Mouse (Mus musculus): ENCODE data around the gene Mucl2. TPM values are rescaled to one million over a fixed set of nuclear protein-coding genes. Genes with fewer than 3 reads are reported as not detected.
"Not testable (repeated sequence)": the region's sequence is repeated elsewhere in the genome, so short reads cannot be mapped to it uniquely, and the experiment has no call there.

The Mucl2 gene
- polyA plus RNA-seq (2016; fragmentation: Nextera tagmentation; extraction: Ambion mirVana), result not detected in 2 replicates

DNA sequence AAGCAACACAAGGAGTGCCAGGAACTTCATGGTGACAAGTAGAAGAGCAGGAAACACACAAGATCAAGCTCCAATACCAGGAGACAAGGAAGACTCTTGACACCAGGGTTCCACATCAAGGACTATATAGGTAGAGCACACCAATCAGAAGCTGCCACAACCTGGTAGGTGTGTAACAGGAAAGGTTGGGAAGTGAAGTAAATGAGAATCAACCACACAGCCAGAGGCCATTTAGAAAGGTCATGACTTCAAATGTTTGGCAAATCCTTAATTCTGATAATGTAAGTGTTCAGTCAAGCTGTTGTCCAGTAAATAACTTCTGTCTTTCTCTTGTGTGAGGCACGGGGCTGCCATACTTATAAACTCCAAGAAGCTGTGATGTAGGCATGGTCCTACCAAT lies at the start of gene Mucl2:
Gene Mucl2, minus strand, starts transcription at position 101 of the 400 bp plus-strand sequence.
- WGBS, result 86% methylated on average over 1 of the region's 1 CpGs
- H3K27ac ChIP-seq (replicated peaks), result no peak within 1 kb of the TSS
- H3K4me1 ChIP-seq, result no peaks in the 10 kb centered on the region
- no peak within 1 kb of the TSS for H3K4me3 ChIP-seq
- H3K27me3 ChIP-seq (replicated peaks; ENCODE audit: low read depth, poor library complexity, severe bottlenecking), result no peaks in the 10 kb centered on the region
- DNase-seq (ENCODE audit: low spot score), result no peak
- H3K9me3 ChIP-seq, result no peaks in the 10 kb centered on the region
- H3K36me3 ChIP-seq (replicated peaks), result no peaks in the 10 kb centered on the region

DNA sequence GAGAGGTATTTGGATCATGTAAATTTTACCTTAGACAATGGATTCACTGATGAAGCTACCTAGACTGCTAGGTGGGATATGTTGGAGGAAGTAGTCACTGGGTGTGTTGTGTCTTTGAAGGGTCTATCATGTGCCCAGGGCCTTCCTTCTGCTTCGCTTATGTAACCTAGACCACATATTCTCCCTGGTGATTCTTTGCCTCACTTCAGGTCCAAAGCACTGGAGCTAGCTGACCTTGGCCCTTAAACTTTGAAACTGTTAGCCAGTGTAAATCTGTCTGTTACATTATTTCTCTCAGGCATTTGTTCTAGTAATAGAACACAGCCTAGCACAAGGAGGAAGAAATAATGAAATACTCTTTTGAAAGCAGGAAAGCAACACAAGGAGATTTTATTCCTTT lies 13.9 kb upstream of the Mucl2 start:
- H3K27me3 ChIP-seq (replicated peaks; ENCODE audit: low read depth, poor library complexity, severe bottlenecking); H3K4me3 ChIP-seq; DNase-seq (ENCODE audit: low spot score); H3K27ac ChIP-seq (replicated peaks); H3K9me3 ChIP-seq; H3K36me3 ChIP-seq (replicated peaks); H3K4me1 ChIP-seq: not testable (repeated sequence)
- 31% methylated on average over 1 of the region's 1 CpGs for WGBS

Small RNAs within 50 kb of the gene (microRNA-seq; reads per million reads assigned to microRNA genes)
- gene Gm22852, result not detected

Other genes starting within 250 kb of the Mucl2 start
- not detected in 2 replicates for gene Mucl1, start 143.8 kb downstream of the Mucl2 start, polyA plus RNA-seq (2016; fragmentation: Nextera tagmentation; extraction: Ambion mirVana)

All from embryonic facial prominence, embryonic 10.5 days (tissue).